23 mouse cellular contexts compared by ENCODE assay signal in genomic region chr11:47005301-47005875, GRCm38 (mm10).
DNase-seq lines count a peak whose midpoint lies in the region; TF ChIP-seq lines count a peak whose summit lies in the region.
"Had no signal": no experiment of that assay in that cellular context is flagged by ENCODE, and none has a peak within 500 bp of the region (broad histone marks: within the 10 kb centered on the region; RNA-seq: fewer than 3 reads in every experiment).

No protein-coding gene starts in this region.

- no peak for TF ChIP-seq POLR2A in lung, adult 2 months (IDR thresholded peaks at IDR 0.05; ENCODE audit: borderline replicate concordance, extremely low read depth, low read depth, low read length)

- no peaks in the 10 kb centered on the region for H3K4me1 ChIP-seq in lung, adult 2 months (ENCODE audit: control insufficient read depth, insufficient read depth, low read length)
- H3K4me1 ChIP-seq: embryonic facial prominence, embryonic 13.5 days; hindbrain, embryonic 10.5 days; hindbrain, embryonic 15.5 days; kidney, embryonic 15.5 days; limb, embryonic 13.5 days had no signal

- H3K4me3 ChIP-seq in lung, adult 2 months (replicated peaks; ENCODE audit: extremely low read depth, low read depth, low read length): no peak overlapping the region
- H3K4me3 ChIP-seq: embryonic facial prominence, embryonic 13.5 days; heart, embryonic 13.5 days; hindbrain, embryonic 10.5 days; hindbrain, embryonic 15.5 days; kidney, embryonic 15.5 days; layer of hippocampus, adult 2 months; limb, embryonic 13.5 days had no signal

- 31% methylated on average over 1 of the region's 1 CpGs for WGBS in lung, adult 2 months

- no peak for TF ChIP-seq CTCF in lung, adult 2 months (IDR thresholded peaks at IDR 0.05; ENCODE audit: insufficient read depth, low read length)

- DNase-seq in lung, postnatal 14 days: peak; percentile 11
- no peak for DNase-seq in lung, adult 2 months
- DNase-seq in NIH3T3 (ENCODE audit: low read depth): peak; percentile 68
- DNase-seq in gastrocnemius, postnatal 10 days: peak; percentile 8
- DNase-seq in skeletal muscle tissue, adult 2 months (ENCODE audit: low read depth, low spot score): peak; percentile 11
- no peak for DNase-seq in kidney, adult 9 months
- no peak for DNase-seq in thymus, postnatal 14 days
- DNase-seq: adrenal gland, postnatal 10 days; cerebellum, adult 11 months; cerebellum, adult 9-10 months; kidney, adult 11 months; kidney, postnatal 25 days; midbrain, embryonic 14.5 days; right cerebral cortex, postnatal 25 days; thymus, adult 18-20 months; thymus, postnatal 36 days had no signal

Comparison
In these comparisons a context has a peak if more than half of its experiments do, and no peak if none do; other contexts are left out.
1. DNase-seq: peak in lung, postnatal 14 days (single experiment), NIH3T3 (single experiment), gastrocnemius, postnatal 10 days (single experiment) and skeletal muscle tissue, adult 2 months (single experiment); none in lung, adult 2 months (single experiment), kidney, adult 9 months (single experiment) and thymus, postnatal 14 days (single experiment).